Mouse (Mus musculus) natural killer cell, adult 2 months (primary cell): ENCODE results near the gene Akr1b7.
"Not testable (repeated sequence)": the region's sequence is repeated elsewhere in the genome, so short reads cannot be mapped to it uniquely, and the experiment has no call there.

Experiments used
- DNase-seq, 2 experiments: peaks; one replicate each; pipeline ENCODE4 v3.0.0; 2022; ENCODE audit warnings: low spot score in 2 of 2

Gene Akr1b7

DNA sequence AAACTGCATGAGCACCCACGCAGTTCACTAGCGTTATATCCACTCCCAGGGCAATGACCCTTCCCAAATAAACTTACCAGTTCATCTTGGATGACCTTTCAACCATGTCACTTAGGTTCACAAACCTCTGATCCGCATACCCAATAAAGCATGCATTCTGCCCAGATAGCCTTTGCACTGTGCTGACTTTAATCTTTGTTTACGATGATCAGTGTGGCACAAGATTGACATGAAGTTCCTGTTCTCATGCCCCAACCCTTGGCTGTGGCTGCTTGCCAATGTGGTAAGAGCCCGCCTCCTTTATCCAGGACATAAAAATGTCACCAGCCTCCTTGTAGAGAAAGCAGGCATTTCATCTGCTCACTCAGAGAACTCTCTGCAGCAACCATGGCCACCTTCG is at the start of gene Akr1b7:
Gene Akr1b7 (plus strand): TSS at position 312 of the 400 bp plus-strand sequence.
- no peak for DNase-seq

DNA sequence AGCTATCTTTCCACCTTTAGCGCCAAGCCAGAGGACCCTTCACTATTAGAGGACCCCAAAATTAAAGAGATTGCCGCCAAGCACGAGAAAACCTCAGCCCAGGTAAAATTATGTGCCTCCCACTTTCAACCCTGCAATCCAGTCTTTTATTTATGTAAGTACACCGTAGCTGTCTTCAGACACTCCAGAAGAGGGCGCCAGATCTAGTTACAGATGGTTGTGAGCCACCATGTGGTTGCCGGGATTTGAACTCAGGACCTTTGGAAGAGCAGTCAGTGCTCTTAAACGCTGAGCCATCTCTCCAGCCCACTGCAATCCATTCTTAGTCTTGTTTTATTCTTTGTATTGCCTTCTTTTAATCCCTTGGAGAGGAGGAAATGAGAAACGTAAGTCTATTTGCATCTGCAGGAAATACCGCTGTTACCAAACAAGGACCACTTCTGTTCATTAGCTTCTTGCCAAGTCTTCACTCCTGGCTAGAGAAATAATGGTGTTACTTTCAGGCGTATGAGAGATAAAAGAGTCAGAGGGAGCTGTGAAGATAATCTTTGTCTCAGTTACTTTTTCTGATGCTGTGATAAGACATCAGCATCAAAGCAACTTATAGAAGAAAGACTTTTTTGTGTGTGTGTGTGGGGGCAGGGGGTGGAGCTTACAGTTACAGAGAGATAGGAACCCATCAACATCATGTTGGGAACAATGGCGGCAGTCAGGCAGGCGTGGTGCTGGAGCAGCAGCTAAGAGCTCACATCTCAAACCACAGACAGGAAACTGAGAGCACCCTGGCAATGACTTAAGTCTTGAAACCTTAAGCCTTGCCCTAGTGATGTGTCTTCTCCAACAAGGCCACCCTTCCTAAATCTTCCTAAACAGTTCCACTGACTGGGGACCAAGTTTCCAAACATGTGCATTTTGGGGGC is 47.7 kb upstream of the Akr1b7 start:
- no peak for DNase-seq

DNA sequence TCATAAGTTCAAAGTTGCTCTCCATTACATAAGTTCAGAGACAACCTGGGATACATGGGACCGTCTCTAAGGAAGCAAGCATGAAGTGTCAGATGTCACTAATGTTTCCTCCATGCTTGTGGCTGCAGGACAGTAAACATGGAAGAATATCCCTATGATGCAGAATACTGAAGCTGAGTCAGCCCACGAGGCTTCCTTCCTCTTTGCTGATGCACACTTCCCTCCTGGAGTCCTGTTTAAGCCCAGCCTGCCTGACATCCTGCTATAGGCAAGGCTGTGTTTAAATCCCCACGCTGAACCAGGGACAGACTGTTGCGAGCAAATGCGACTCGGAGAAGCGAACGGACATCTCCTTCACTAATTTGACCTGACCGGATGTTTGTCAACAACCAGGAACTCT is 44.1 kb upstream of the Akr1b7 start:
- DNase-seq, result no peak

DNA sequence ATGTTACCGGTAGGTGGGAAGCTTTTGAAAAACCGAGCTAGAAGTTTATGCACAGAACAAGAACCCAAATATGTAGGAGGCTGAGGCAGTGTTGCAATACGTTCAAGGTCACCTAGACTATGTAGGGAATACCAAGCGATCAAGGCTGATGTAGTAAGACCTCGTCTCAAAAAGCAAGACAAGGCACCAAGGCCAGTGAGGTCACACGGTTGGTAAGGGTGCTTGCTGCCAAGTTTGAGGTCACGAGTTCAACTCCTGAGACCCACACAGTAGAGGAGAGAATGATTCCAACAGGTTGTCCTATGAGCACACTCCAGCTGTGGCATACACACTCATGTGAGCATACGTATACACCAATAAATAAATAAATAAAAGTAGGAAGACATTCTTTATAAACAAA is 42.1 kb upstream of the Akr1b7 start:
- no peak for DNase-seq

DNA sequence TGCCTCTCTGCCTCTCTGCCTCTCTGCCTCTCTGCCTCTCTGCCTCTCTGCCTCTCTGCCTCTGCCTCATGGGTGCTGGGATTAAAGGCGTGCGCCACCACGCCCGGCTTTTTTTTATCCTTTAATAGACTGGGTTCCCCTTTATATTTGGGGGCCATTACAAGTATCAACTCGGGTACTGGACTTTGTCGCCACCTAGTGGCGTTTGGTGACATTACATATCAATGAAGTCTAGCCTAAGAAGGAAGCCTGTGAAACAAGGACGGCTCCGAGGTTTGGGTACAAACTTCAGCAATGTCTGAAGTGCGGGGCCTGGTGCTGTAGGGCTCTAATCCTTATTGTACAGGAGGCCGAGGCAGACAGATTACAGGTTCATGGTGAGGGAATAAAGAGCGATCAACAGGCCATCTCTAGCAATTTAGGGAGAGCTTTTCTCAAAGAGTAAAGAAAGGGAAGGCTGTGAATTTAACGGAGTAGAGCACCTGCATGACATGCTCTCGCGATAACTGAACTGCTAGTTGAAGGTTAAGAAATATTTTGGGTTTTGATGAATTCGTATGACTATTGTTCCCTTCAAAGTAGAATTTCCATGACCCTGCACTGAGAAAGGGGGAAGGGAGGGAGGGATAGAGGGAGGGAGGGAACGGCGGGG is 40.3 kb upstream of the Akr1b7 start:
- peak; percentile 71 to 83 for DNase-seq

DNA sequence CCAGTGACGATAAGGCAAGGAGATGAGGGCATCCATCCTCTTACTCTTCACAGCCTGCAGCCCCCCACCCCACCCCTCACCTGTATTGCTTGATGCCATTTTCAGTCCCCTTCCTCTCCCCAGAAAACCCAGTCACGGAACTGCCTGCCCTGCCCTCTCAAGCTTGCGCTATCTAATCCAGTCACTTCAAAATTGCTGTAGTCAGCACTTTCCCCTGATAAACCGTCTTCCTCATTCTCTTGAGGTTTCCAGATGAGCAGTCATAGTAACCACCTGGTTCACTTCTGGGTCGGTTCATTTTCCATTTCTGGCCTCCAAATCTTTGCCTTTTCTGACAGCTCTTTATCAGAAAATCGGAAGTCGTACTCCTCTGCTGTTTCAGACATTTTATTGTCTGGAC is 38.3 kb upstream of the Akr1b7 start:
- DNase-seq, result no peak

DNA sequence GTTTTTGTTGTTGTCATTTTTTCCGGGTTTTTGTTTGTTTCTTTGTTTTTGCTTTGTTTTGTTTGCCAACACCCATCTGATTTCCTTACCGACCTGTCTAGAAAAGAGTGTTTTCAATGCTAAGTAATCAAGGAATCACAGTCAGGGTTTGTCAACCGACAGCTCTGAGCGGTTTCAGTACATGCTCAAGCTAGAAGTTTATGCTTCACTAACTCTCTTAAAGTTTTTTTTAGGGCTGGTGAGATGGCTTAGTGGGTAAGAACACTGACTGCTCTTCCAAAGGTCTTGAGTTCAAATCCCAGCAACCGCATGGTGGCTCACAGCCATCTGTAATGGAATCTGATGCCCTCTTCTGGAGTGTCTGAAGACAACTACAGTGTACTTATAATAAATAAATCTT is 36.2 kb upstream of the Akr1b7 start:
- not testable (repeated sequence) for DNase-seq

DNA sequence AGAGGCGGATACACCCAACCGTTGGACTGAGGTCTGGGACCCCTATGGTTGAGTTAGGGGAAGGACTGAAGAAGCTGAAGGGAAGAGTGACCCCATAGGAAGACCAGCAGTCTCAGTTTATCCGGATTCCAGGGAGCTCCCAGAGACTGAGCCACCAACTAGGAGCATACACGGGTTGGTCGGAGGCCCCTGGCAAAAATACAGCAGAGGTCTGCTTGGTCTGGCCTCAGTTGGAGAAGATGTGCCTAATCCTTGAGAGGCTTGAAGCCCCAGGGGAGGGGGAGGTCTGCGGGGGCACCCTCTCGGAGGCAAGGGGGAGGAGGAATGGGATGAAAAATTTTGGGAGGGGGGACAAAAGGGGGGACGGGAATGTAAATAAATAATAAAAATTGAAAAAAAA is 28.7 kb upstream of the Akr1b7 start:
- DNase-seq, result no peak

DNA sequence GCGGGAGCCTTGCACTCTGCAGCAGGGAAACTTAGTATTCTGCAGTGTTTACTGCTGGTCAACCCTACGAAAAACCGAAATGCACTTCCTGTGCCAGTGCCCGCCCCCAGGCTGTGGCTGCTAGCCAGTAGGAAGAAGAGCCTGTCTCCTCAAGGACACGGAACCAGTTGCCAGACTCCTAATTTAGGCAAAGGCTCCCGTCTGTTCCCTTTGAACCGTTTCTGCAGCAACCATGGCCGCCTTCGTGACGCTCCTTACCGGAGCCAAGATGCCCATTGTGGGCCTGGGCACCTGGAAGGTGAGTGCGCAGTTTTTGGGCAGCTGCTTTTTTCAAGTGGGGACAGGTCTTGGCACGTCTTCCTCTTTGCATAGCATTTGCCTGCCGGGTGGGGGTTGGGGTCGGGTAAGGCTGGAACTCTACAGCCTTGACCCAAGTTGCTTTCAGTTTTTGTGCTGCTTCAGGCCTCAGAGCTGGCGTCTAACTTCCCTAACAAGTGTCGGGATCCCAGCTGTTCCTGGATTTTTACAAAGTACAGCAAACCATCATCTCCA is 27.9 kb upstream of the Akr1b7 start, which contains the start of gene Akr1b10:
Gene Akr1b10 (plus strand): TSS at position 109 of the 552 bp plus-strand sequence.
- DNase-seq, result peak; percentile 38 to 53

DNA sequence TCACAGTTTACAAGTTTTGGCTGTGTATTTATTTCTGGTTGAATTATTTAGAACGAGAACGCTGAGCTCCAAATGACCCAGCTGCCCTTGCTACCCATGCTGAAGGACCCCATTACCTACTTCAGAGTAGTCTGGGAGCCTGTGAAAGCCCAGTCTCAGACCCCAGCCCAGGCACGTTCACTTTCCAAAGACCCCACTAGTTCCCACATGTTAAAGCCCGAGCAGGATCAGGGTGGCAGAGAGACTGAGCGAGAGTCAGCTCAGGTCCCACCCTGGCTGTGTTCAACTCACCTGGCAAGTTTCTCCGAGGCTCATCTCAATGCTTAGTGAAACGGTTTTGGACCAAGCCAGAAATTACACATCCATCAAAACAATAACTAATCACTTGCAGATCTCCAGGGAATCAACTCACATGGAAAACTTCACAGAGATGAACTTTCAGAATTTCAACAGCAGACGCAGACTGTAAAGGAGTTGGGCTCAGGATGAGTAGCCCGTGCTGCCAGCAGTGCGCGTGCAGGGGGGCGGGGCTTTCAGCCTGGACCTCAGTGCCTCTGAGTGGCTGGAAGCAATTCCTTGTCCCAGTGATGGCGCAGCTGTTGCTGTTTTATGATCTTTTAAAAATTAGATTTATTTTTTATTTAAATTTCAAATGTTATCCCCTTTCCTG is 27.3 kb upstream of the Akr1b7 start:
- DNase-seq, result peak in 1 of 2 experiments; percentile 14

DNA sequence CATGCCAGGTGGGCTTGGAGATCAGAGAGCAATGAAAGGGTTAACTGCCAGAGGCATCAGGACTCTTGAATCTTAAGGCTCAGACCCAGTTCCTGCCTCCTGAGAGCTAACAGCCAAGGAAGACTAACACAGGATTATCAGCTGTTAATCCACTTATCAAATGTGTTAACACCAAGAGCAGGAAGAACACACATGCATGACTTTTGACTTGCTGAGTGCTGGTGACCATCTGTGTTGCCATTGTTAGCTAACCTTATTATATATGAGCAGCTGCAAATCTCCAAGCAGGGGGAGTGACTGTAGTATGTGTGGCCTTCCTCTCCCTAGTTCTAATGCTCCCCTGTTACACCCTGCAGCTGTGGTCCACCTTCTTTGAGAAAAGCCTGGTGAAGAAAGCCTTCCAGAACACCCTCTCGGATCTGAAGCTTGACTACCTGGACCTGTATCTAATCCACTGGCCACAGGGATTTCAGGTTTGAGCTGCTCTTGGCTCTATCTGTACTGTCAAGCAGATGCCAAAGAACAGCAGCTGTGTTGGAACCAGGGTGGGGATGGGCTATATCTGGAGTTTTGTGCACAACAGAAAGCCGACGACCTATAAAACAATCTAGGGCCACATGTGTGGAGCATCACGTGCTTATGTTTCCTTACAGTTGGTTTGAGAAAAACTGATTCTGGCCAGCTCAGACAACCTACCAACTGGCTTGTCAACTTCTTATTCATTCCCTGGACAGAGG is 23.5 kb upstream of the Akr1b7 start:
- DNase-seq, result no peak

DNA sequence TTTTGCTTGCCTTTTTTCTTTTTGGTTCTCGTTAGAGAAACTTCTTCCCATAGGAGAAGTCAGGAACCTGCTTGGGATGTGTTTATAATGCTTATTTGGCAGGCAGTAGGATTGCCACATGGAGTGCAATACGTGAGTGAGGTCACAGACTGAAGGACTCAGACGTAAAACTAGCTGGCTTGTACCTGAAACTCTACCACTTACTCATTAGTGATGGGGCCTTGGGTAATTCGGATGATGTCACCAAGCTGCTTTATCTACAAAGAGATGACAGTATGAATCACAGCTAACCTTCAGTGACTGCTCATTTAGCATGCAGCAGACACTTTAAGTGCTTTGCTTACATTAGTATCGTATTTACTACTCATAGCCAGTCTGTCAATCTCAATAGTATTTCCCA is 16.2 kb upstream of the Akr1b7 start:
- no peak for DNase-seq

DNA sequence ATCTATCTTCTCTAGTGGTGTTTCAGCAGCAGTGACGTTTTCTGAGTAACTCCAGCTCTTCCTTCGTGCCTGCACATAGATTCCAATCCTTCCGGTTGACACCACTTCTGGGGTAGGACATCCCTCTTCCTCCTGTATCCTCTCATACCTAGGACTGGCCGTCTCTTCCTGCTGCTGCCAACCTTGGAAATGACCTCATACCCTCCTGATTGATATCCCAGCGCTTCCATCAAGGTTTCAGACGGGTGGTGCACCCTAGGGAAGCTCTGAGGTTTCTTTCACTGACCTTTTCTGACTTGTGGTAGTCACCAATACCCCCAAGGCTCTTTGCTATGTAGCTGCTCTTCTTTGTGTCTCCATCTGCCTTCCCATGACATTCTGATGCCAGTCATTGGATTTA is 13.7 kb upstream of the Akr1b7 start:
- no peak for DNase-seq

DNA sequence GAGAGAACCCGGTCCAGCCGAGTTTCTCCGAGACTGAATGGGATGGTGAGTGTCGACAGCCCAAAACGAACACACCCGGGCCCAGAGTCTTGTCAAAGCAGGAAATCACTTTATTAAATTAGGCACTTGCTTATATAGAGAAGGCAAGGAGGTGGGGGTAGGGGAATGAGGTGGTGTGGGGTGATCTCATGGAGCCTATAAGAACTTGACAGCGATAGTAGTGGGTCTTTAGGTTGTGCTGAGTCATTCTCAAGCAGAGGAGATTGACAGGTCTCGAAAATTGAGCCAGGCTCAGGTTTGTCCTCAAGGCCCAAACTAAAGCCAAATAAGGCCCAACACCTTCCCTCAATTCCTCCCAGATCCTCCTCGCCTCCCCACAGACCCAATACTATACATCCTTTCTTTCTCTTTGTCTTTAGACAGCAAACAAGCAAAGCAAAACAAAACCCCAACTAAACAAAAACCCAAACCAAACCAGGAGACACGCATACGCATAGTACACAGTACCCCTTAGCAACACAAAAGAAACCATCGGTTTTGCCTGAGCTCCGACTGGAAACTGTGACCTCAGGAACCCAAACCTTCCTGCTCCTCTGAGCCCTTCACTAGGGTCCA is 12.4 kb upstream of the Akr1b7 start:
- no peak for DNase-seq

DNA sequence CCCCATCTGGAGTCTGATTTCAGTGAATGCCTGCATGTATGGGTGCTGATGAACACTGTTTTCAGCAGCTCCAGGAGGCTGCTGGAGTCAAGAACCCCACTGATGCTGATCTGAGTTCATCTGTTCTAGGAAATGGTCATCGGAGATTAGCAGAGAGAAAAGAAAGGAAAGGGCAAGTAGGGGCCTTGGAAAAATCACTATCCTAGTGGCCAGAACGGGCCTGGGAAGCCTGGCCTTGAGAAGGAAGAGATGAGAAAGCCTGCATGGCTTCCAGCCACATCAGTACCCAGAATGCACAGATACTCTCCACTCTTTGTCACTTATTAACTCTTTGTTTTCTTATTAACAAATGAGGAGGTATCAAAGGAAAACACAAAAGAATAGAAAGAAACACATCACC is 11.4 kb upstream of the Akr1b7 start:
- DNase-seq, result no peak

DNA sequence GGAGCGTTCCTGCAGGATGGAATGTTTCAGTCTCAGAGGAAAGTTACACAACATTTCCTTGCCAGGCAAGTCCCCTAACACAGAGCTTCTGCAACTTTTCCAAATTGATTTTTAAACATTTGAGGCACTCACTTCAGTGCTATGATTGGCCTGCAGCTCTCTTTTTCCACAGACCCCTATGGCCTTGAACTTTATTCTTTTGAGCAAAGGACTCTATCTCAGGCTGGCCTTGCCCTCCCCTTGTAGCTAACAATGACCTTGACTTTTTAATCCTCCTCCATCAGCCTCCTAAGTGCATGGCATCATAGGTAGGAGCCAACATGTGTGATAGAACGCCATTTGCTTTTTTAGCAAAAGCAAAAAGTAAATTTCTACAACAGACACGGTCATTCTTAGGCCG is 5.4 kb upstream of the Akr1b7 start:
- no peak for DNase-seq

DNA sequence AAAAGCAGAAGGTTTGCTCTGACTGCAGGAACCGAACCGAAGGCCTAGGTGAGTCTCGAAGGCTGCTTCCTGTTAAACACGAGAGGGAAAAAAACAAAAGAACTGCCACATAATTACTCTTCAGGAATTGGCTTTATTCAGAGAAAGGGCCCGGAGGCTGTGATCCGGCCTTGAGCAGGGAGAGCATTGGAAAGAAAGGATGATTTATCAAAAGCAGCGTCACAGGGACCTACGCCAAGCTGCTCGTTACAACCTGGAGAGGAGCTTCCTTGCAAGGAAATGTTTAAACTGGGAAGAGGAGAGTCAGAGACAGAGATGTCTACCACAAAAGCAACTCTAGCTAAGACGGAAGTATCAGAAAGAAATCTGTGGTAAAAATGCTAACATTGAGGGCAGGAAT is 4.7 kb upstream of the Akr1b7 start:
- DNase-seq, result no peak

DNA sequence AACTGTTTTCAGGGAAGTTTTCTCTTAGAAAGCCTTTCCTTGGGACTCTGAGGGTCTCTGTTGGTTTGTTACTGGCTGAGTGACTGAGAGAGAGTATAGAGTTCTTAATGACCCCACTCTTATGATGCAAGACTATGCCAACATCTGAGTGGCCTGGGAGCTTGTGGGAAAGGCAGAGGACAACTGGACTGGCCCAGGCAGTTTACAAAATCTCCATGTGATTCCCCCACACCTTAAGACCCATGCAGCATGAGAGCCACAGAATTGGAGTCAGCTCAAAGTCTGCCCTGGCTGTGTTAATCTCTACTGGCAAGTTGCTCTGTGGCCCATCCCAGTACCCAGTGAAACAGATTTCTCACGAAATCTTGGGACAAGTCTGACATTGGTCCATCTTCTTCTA is 554 bp downstream of the Akr1b7 start:
- DNase-seq, result no peak

DNA sequence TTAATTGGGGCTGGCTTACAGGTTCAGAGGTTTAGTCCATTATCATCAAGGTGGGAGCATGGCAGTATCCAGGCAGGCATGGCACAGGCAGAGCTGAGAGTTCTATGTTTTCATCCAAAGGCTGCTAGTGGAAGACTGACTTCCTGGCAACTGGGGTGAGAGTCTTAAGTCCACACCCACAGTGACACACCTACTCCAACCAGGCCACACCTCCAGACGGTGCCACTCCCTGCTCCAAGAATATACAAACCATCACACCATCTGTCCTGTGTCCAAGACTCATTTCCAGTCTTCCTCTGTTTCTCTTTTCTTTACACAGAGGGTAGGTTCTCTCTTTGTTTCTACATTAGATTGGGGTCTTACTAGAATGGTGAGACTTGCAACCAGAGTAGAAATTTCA is 1.3 kb downstream of the Akr1b7 start:
- DNase-seq, result not testable (repeated sequence)

DNA sequence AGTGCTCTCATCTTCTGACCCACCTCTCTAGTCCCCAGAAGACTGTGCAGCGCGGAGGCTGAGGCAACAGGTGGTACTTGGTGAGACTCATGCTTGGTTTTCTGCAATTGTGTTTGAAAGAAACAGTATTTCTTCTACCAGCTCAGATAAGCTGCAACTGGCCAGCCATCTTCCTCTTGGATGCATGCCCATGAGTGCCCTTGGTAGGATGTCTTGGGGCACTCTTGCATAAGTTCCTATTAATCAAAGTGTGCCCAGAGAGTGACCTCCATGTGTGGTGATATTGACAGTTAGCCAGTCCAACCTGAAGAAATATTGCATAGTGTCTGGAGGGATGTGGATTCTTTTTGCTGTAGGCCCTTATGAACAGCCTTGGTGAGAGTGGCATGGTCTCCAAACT is 4.4 kb downstream of the Akr1b7 start:
- no peak for DNase-seq

DNA sequence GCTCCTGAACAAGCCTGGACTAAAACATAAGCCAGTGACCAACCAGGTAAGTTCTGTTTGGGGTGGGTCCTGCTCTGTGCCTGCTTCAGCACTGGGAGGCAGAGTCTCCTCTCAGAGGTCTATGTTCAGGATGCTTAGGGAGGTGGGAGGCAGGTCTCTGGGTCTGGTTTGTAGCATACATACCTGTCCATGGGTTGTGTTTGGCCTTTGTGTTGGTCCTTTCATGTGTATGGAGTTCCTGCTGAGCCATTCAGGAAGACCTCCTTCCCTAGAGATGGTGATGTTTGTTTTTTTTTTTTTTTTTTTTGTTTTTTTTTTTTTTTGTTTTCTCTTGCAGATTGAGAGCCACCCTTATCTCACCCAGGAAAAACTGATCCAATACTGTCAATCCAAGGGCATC is 6.9 kb downstream of the Akr1b7 start:
- no peak for DNase-seq
